Mouse (Mus musculus) heart, embryonic 14.5 days (tissue): ENCODE data around the gene Dpy19l2. TPM values are rescaled to one million over a fixed set of nuclear protein-coding genes. Genes with fewer than 3 reads are reported as not detected.

ENCODE experiments used
- polyA plus RNA-seq: library from polyadenylated mRNA; unstranded; fragments of >200 nt; fragmentation: Nextera tagmentation; extraction: Ambion mirVana; gene quantifications from 2 replicates; pipeline ENCODE4 v1.2.1, GENCODE M21; 2014

Dpy19l2 gene
- polyA plus RNA-seq, 1 experiment from 2014 or later: 0.30 TPM

Other genes with a start within 250 kb of the Dpy19l2 start
- gene Dpy19l1, start 193.2 kb downstream of the Dpy19l2 start, polyA plus RNA-seq: 17.3 and 21.3 TPM in 2 replicates
- gene Cypt4, start 71.1 kb downstream of the Dpy19l2 start, polyA plus RNA-seq: not detected in 2 replicates
- gene Tbx20, start 78.0 kb upstream of the Dpy19l2 start, polyA plus RNA-seq: 69.0 and 80.6 TPM in 2 replicates